Mouse (Mus musculus): ENCODE results near the gene Mybbp1a. TPM values are rescaled to one million over a fixed set of nuclear protein-coding genes. Genes with fewer than 3 reads are reported as not detected.

The Mybbp1a gene
- total and polyA plus RNA-seq, 3 experiments: 344 to 3,394 (median 602) TPM

GRCm38 (mm10) chr11:72466694-72467507 lies 25.7 kb downstream of the Mybbp1a start (continued):
- TF ChIP-seq ETS1 (IDR thresholded peaks at IDR 0.05; ENCODE audit: low read depth, low read length) (no peak), MYB (IDR thresholded peaks at IDR 0.05; ENCODE audit: low read depth, low read length) (no peak), EP300 (IDR thresholded peaks at IDR 0.05; ENCODE audit: low read depth in 1 of 2, low read length in 2 of 2) (peak; percentile 61 to 75), USF2 (IDR thresholded peaks at IDR 0.05; ENCODE audit: borderline replicate concordance in 1 of 2, insufficient read depth in 1 of 2, low read depth in 1 of 2, low read length in 2 of 2) (no peak), MAFK (IDR thresholded peaks at IDR 0.05; ENCODE audit: borderline replicate concordance, low read depth, low read length) (no peak), SMC3 (IDR thresholded peaks at IDR 0.05; ENCODE audit: low read depth, low read length) (no peak), POLR2AphosphoS5 (IDR thresholded peaks at IDR 0.05; ENCODE audit: borderline replicate concordance, low read depth, low read length) (no peak), BHLHE40 (IDR thresholded peaks at IDR 0.05; ENCODE audit: borderline replicate concordance, low read depth, low read length) (no peak; the same call in 1 of the 2 replicates), POLR2AphosphoS2 (IDR thresholded peaks at IDR 0.05; ENCODE audit: low read length) (no peak), ZMIZ1 (IDR thresholded peaks at IDR 0.05; ENCODE audit: low read depth, low read length) (no peak), CTCF (IDR thresholded peaks at IDR 0.05 in 2 of 3, conservative IDR thresholded peaks at IDR 0.05 in 1 of 3; ENCODE audit: control insufficient read depth in 1 of 3, insufficient read depth in 1 of 3, low read depth in 2 of 3, low read length in 3 of 3, poor library complexity in 1 of 3, severe bottlenecking in 1 of 3) (no peak)

GRCm38 (mm10) chr11:72468525-72468924 lies 27.4 kb downstream of the Mybbp1a start:
- peaks cover 11 to 42% of the 10 kb centered on the region in 2 experiments for H3K4me1 ChIP-seq (ENCODE audit: control insufficient read depth in 1 of 2, insufficient read depth in 2 of 2, low read length in 2 of 2)

More at GRCm38 (mm10) chr11:72468525-72468924, 27.4 kb downstream of the Mybbp1a start:
- Histone ChIP-seq H3K27ac (ENCODE audit: control insufficient read depth, low read depth, low read length) (no peak overlapping the region), H3K36me3 (ENCODE audit: control insufficient read depth in 1 of 2, insufficient read depth in 2 of 2, low read length in 2 of 2) (peaks cover 0 to 21% of the 10 kb centered on the region in 2 experiments; a peak in 2 of 4 replicates), H3K4me3 (ENCODE audit: control insufficient read depth in 1 of 2, insufficient read depth in 1 of 2, low read depth in 2 of 2, low read length in 2 of 2) (no peak overlapping the region), H3K27me3 (ENCODE audit: control insufficient read depth in 1 of 2, insufficient read depth in 2 of 2, low read length in 2 of 2) (no peaks in the 10 kb centered on the region), H3K79me2 (ENCODE audit: control insufficient read depth, insufficient read depth, low read length, poor library complexity) (no peaks in the 10 kb centered on the region), H3K9ac (ENCODE audit: control insufficient read depth, low read depth, low read length, poor library complexity, severe bottlenecking) (no peak overlapping the region), H3K9me3 (replicated peaks; ENCODE audit: insufficient read depth, low read length) (no peaks in the 10 kb centered on the region)
- no peak for TF ChIP-seq ETS1 (IDR thresholded peaks at IDR 0.05; ENCODE audit: low read depth, low read length)
- no peak for TF ChIP-seq MAZ (IDR thresholded peaks at IDR 0.05; ENCODE audit: low read depth, low read length)
- TF ChIP-seq JUND (IDR thresholded peaks at IDR 0.05; ENCODE audit: low read depth, low read length): no peak
- no peak for TF ChIP-seq MYB (IDR thresholded peaks at IDR 0.05; ENCODE audit: low read depth, low read length)
- no peak for TF ChIP-seq TCF12 (IDR thresholded peaks at IDR 0.05; ENCODE audit: low read depth, low read length)
- TF ChIP-seq EP300 (IDR thresholded peaks at IDR 0.05; ENCODE audit: low read depth in 1 of 2, low read length in 2 of 2): no peak
- no peak for TF ChIP-seq RCOR1 (IDR thresholded peaks at IDR 0.05; ENCODE audit: low read depth, low read length)
- TF ChIP-seq MXI1 (IDR thresholded peaks at IDR 0.05; ENCODE audit: low read depth, low read length): no peak
- TF ChIP-seq RAD21 (IDR thresholded peaks at IDR 0.05; ENCODE audit: low read depth, low read length): no peak
- TF ChIP-seq CTCF (IDR thresholded peaks at IDR 0.05 in 2 of 3, conservative IDR thresholded peaks at IDR 0.05 in 1 of 3; ENCODE audit: control insufficient read depth in 1 of 3, insufficient read depth in 1 of 3, low read depth in 2 of 3, low read length in 3 of 3, poor library complexity in 1 of 3, severe bottlenecking in 1 of 3): no peak
- no peak for TF ChIP-seq ZC3H11A (IDR thresholded peaks at IDR 0.05; ENCODE audit: low read depth, low read length)
- no peak for TF ChIP-seq KAT2A (conservative IDR thresholded peaks at IDR 0.05; ENCODE audit: low read depth, low read length)
- no peak for TF ChIP-seq MYC (IDR thresholded peaks at IDR 0.05; ENCODE audit: low read depth, low read length)
- no peak for TF ChIP-seq NRF1 (IDR thresholded peaks at IDR 0.05; ENCODE audit: insufficient read depth, low read depth, low read length, poor library complexity, severe bottlenecking)
- no peak for TF ChIP-seq USF1 (IDR thresholded peaks at IDR 0.05; ENCODE audit: low read depth, low read length)
- no peak for TF ChIP-seq GABPA (IDR thresholded peaks at IDR 0.05; ENCODE audit: low read depth, low read length)
- TF ChIP-seq ZKSCAN1 (IDR thresholded peaks at IDR 0.05; ENCODE audit: low read depth, low read length): no peak
- TF ChIP-seq MAFK (IDR thresholded peaks at IDR 0.05; ENCODE audit: borderline replicate concordance, low read depth, low read length): no peak
- no peak for TF ChIP-seq SMC3 (IDR thresholded peaks at IDR 0.05; ENCODE audit: low read depth, low read length)
- no peak for TF ChIP-seq CHD1 (IDR thresholded peaks at IDR 0.05; ENCODE audit: low read depth, low read length)
- DNase-seq (ENCODE audit: low read depth, low spot score): no peak

Measured in MEL (cell line).